Mouse (Mus musculus) embryo, embryonic 10 days (tissue): ENCODE results near the gene Raet1e.
"Not testable (repeated sequence)": the region's sequence is repeated elsewhere in the genome, so short reads cannot be mapped to it uniquely, and the experiment has no call there.

ENCODE experiments used
- DNase-seq: peaks from one replicate; pipeline ENCODE4 v3.0.0-alpha.2; 2015; ENCODE audit warnings: low spot score

Gene Raet1e

GRCm38 (mm10) chr10:22165328-22166003 lies 7.1 kb downstream of the Raet1e start:
- not testable (repeated sequence) for DNase-seq

DNA sequence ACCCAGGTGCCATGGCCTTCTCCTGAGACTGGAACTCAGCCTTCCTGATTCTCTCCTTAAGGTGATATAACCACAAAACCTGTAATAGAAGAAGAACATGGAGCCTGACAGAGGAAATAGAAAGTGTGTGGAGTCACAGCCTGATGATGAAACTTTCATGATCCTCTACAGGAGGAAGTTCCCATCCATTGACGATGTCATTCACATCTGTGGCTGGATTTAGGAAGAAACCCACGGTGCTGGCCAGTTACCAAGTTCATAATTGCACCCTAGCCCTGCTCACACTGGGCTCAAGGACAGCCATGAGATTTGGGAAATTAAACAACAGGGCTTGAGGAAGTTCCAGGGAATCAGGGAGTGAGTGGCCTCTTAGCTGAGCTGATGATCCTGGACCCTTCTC lies 7.7 kb downstream of the Raet1e start:
- not testable (repeated sequence) for DNase-seq

DNA sequence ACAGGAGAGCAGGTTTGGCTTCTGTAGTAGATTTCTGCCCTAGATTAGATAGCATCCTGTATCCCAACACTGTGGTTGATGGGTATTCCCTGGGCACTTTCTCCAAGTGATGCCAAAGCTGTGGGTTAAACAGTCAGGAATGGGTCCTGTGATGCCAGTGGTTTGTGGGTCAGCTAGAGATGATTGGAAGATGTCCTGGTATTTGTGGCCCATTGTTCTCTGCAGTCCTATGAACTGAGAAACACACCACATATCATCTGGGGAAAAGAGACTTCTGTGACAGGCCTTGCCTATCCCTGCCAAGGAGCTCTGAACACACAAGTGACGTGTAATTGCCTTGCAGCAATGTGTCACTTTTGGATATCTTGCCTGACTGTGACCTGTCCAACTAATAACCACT lies 8.7 kb downstream of the Raet1e start:
- DNase-seq, result not testable (repeated sequence)

DNA sequence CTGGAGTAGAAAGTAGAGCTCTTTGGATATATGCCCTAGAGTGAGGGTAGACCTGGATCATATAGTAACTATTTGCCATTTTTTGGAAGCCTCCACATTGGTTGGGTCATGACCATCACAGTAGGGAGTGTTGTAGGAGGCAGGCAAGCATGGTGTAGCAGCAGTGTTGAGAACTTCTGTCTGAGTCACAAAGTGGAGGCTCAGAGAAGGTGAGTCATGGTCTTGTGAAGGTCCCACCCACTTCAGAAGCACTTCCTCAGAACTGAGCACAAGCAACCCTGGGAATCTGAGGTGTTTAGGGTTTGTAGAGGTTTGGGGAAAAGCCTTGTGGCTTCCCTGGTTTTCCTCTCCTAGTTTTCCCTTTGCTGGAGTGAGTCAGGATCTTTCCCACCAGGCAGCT lies 10.7 kb downstream of the Raet1e start:
- DNase-seq, result not testable (repeated sequence)

GRCm38 (mm10) chr10:22172431-22173334 lies 14.3 kb downstream of the Raet1e start:
- DNase-seq, result not testable (repeated sequence)

DNA sequence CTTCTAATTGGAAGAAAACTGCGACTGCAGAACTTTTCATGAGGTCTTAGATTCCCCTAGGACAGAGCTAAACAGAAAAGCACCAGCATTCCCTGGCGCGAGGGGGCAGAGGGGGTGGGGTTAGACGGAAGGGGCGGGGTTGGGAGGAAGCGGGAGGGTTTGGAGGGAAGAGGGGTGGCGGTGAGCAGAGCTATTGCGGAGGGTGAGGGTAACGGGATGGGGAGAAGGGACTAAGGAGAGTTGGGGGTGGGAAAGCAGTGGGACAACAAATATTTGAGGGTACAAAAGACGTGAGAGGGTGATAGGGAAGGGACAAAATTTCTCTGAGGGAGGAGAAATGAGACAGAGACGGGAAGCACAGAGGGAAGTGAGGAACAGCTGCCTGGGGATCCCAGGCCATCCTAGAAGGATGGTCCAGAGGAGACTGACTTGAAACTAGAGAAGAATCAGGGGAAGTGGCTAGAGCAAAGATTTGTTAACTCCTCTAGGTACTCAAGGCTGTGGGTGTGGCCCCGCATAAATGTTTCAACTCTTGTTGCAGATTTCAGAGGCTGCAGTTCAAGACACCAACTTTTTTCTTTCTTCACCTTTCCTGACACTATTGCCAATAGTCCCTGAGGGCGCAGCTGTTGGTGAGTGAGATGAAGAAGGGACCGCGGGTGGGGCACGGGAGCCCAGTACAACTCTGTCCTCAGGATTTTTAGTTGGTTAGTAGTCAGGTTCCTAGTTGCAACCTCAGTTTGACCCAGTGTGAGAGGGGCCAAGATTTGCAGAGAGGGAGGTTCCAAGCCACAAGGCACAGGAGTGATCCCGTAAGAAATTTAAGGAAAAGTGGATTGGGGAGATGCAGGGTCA lies 15.2 kb downstream of the Raet1e start:
- not testable (repeated sequence) for DNase-seq

GRCm38 (mm10) chr10:22174190-22174487 lies 15.8 kb downstream of the Raet1e start:
- DNase-seq, result not testable (repeated sequence)

- not testable (repeated sequence) for DNase-seq
Observed at GRCm38 (mm10) chr10:22176515-22176914, 18.1 kb downstream of the Raet1e start.

GRCm38 (mm10) chr10:22191035-22191434 lies 32.7 kb downstream of the Raet1e start:
- peak; percentile 41 for DNase-seq

GRCm38 (mm10) chr10:22201352-22201751 lies 43.0 kb downstream of the Raet1e start:
- not testable (repeated sequence) for DNase-seq

GRCm38 (mm10) chr10:22202784-22203583 lies 44.6 kb downstream of the Raet1e start:
- not testable (repeated sequence) for DNase-seq

DNA sequence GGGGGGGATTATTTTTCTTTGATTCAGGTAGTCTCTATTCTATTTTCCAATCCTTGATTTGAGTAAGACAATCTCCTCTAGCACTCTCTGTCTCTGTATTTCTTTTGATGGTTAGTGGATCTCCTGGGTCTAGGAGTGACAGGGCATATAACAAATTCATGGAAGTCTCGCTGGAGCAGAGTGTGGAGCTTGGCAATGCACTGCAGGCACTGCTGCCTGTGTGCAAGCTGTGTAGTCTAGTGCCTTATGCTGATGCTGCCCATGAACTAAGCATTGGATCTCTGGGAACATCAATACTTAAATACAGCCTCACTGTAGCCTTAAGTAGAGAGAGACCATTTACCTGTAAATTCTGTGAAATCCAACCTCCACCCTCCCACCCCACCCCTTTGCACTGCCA lies 48.1 kb downstream of the Raet1e start:
- DNase-seq, result not testable (repeated sequence)

DNA sequence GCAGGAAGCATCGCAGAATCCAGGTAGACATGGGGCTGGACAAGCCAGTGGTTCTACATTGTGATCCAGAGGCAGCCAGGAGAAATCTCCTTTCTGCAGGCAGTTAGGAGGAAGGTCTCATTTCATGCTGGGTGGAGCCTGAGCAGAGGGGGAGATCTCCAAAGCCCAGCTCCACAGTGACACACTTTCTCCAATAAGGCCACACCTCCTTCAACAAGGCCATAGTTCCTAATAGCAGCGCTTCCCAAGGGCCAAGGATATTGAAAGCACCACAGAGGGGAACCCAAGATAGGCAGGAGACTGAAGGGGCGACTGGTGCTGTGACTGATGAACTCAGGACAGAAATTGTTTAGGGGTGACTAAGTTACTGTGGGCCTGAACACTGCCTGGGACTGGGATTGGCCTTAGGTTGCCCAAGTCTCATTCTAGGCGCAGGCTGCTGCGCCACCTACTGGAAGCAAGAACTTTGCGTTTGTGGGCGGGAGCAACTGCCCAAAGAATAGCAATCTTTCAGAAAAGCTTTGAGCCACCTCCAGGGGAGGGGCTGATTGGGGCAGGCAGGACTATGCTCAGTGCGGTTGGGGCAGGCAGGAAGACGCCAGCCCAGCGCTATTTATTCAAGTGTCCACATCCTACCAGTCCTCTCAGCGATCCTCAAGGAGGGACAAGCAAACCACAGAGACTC lies 53.8 kb downstream of the Raet1e start:
- peak; percentile 63 for DNase-seq

GRCm38 (mm10) chr10:22223474-22224349 lies 65.3 kb downstream of the Raet1e start:
- not testable (repeated sequence) for DNase-seq

DNA sequence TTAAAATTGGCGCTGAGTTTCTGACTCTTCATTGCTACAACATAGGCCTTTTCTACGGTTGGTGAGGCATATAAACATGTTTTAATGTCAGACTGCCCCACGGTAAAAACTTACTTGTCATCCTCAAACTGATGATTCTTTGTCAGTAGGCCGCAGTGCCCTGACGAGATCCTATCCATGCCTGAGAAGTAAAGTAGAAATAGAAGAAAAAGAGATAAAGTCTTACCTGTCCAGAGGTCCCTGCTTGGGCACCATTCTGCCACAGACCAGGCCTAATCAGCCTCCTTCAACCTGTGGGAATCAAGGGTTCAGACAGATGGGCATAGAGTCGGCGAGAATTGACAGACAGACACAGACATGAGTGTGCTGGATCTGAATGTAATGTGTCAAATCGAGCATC lies 106.7 kb downstream of the Raet1e start:
- DNase-seq, result no peak

DNA sequence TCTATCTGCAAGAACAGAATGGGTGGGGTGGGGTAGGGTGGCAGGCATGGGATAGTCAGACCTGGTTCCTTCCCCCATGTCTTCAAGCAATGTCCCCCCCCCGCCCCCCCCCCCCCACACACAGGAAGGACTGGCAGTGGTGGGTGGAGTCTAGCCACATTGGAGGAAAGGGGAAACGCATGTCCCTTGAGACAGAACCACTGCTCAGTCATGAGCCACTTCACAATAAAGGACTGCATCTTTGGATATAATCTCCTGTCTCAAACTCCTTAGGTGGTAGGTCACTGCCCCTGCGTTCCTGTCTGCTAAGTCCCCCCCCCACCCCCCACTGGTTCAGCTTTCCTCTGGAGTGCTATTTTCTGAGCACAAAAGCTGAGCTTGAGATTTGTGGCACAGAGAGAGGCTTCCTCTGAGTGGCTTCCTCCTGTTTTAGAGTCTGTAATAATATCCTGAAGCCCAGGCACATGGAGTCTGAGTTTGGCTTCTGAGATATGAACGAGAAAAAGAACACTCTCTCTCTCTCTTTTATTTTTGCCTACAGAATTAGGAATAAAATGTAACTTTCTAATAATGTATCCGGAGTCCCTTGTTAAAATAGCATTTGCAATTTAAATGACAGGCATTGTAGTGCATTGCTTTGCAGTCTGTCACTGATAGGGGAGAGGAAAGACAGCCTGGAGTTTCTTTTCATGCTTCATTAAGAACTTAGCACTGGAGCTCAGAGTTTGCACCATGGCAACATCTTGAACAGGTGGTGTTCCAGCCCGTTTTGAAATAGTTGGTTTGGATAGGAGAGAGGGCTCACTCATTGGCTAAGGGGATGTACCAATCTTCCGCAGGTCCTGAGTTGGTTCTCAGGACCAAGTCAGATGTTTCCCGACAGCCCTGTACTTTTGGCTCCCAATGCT lies 112.8 kb downstream of the Raet1e start:
- DNase-seq, result peak; percentile 6

- DNase-seq, result peak; percentile 20
Observed at GRCm38 (mm10) chr10:22272914-22273683, 114.7 kb downstream of the Raet1e start.
